In genomic region chr4:46625101-46625500, GRCm38 (mm10) we compare ENCODE assay signal across 21 mouse cellular contexts. TPM values are rescaled to one million over a fixed set of nuclear protein-coding genes. Genes with fewer than 3 reads are reported as not detected.
DNase-seq lines count a peak whose midpoint lies in the region; ATAC-seq lines count a peak whose summit lies in the region.
"Had no signal": no experiment of that assay in that cellular context is flagged by ENCODE, and none has a peak within 500 bp of the region (broad histone marks: within the 10 kb centered on the region; RNA-seq: fewer than 3 reads in every experiment).

No protein-coding gene starts in this region.

- DNase-seq in hindbrain, embryonic 11.5 days (ENCODE audit: low spot score): no peak
- DNase-seq in 416B (ENCODE audit: low read depth): peak; percentile 27
- DNase-seq in cerebellum, postnatal 10 days: peak; percentile 90 to 96
- no peak for DNase-seq in neural tube, embryonic 10.5 days (ENCODE audit: extremely low spot score, low spot score)
- DNase-seq in layer of hippocampus, adult 11-12 months (ENCODE audit: low spot score): no peak
- DNase-seq: adrenal gland, postnatal 14 days; embryo, embryonic 11 days; forebrain, postnatal 0 days; gastrocnemius, adult 2 months; heart, adult 18-20 months; kidney, adult 2 months; kidney, postnatal 14 days; lung, postnatal 10 days; thymus, adult 18-20 months had no signal

- ATAC-seq in hindbrain, embryonic 15.5 days (ENCODE audit: low FRiP score, low read depth): 0 out of 2 replicates have a peak, but pooled peaks have one; percentile 25
- ATAC-seq in hindbrain, embryonic 11.5 days (ENCODE audit: low FRiP score): no peak
- peak; percentile 75 for ATAC-seq in cerebellum, adult (ENCODE audit: insufficient number of reproducible peaks, low FRiP score, low TSS enrichment)
- ATAC-seq: activated CD4-positive, CD25-positive, alpha-beta regulatory T cell, adult 4 months; forebrain, postnatal 0 days; Patski had no signal

- WGBS in hindbrain, embryonic 15.5 days: 76% methylated on average over 10 of the region's 10 CpGs
- 77% methylated on average over 10 of the region's 10 CpGs for WGBS in hindbrain, embryonic 11.5 days

- H3K9me3 ChIP-seq in hindbrain, embryonic 15.5 days: no peaks in the 10 kb centered on the region
- H3K9me3 ChIP-seq in hindbrain, embryonic 11.5 days (ENCODE audit: control insufficient read depth, low read length): no peaks in the 10 kb centered on the region
- H3K9me3 ChIP-seq: embryonic facial prominence, embryonic 15.5 days; liver, embryonic 15.5 days; megakaryocyte, embryonic 14.5 days had no signal

- no peaks in the 10 kb centered on the region for H3K27me3 ChIP-seq in hindbrain, embryonic 15.5 days
- H3K27me3 ChIP-seq in hindbrain, embryonic 11.5 days (ENCODE audit: control insufficient read depth, insufficient read depth, low read length): no peaks in the 10 kb centered on the region
- H3K27me3 ChIP-seq: embryonic facial prominence, embryonic 15.5 days; liver, embryonic 15.5 days; megakaryocyte, embryonic 14.5 days; Patski had no signal

- H3K4me2 ChIP-seq in hindbrain, embryonic 15.5 days: no peak overlapping the region
- no peak overlapping the region for H3K4me2 ChIP-seq in hindbrain, embryonic 11.5 days (replicated peaks; ENCODE audit: low read depth, low read length)
- H3K4me2 ChIP-seq: embryonic facial prominence, embryonic 15.5 days; liver, embryonic 15.5 days had no signal

- no peak overlapping the region for H3K9ac ChIP-seq in hindbrain, embryonic 15.5 days
- H3K9ac ChIP-seq in hindbrain, embryonic 11.5 days (ENCODE audit: low read depth, low read length): no peak overlapping the region
- H3K9ac ChIP-seq: embryonic facial prominence, embryonic 15.5 days; forebrain, postnatal 0 days; liver, embryonic 15.5 days had no signal

- H3K4me1 ChIP-seq in hindbrain, embryonic 15.5 days (replicated peaks): peaks cover 10% of the 10 kb centered on the region; the same call in 1 of the 2 replicates
- 0 out of 2 replicates have a peak, but pooled peaks cover 6% of the 10 kb centered on the region for H3K4me1 ChIP-seq in hindbrain, embryonic 11.5 days (replicated peaks; ENCODE audit: control insufficient read depth, insufficient read depth, low read length)
- H3K4me1 ChIP-seq: embryonic facial prominence, embryonic 15.5 days had no signal

- no peak overlapping the region for H3K27ac ChIP-seq in hindbrain, embryonic 15.5 days (replicated peaks)
- H3K27ac ChIP-seq in hindbrain, embryonic 11.5 days (ENCODE audit: low read depth, low read length): no peak overlapping the region
- H3K27ac ChIP-seq: embryonic facial prominence, embryonic 15.5 days; gastrocnemius, adult 2 months; liver, embryonic 15.5 days had no signal

- H3K36me3 ChIP-seq in hindbrain, embryonic 15.5 days: no peaks in the 10 kb centered on the region
- no peaks in the 10 kb centered on the region for H3K36me3 ChIP-seq in hindbrain, embryonic 11.5 days (ENCODE audit: control insufficient read depth, insufficient read depth, low read length)
- H3K36me3 ChIP-seq: embryonic facial prominence, embryonic 15.5 days; liver, embryonic 15.5 days had no signal

- H3K4me3 ChIP-seq in hindbrain, embryonic 15.5 days: no peak overlapping the region
- H3K4me3 ChIP-seq in hindbrain, embryonic 11.5 days (ENCODE audit: low read depth, low read length): no peak overlapping the region
- H3K4me3 ChIP-seq: embryonic facial prominence, embryonic 15.5 days; gastrocnemius, adult 2 months; liver, embryonic 15.5 days; megakaryocyte, embryonic 14.5 days had no signal

RNA-seq across cellular contexts. Expression of gene Coro2a, which starts 23.1 kb away (rescaled TPM):
- polyA plus RNA-seq in hindbrain, embryonic 15.5 days (2015; fragmentation: Nextera tagmentation; extraction: Ambion mirVana): 9.0 and 10.5 TPM in 2 replicates
- polyA plus RNA-seq in hindbrain, embryonic 11.5 days (2014; fragmentation: Nextera tagmentation; extraction: Ambion mirVana): 3.6 and 6.6 TPM in 2 replicates

RNA-seq across cellular contexts. Expression of gene Tbc1d2, which starts 24.9 kb away (rescaled TPM):
- 0.91 and 1.0 TPM in 2 replicates for polyA plus RNA-seq in hindbrain, embryonic 15.5 days (2015; fragmentation: Nextera tagmentation; extraction: Ambion mirVana)
- polyA plus RNA-seq in hindbrain, embryonic 11.5 days (2014; fragmentation: Nextera tagmentation; extraction: Ambion mirVana): 1.0 and 1.1 TPM in 2 replicates

Comparison
In these comparisons a context has a peak if more than half of its experiments do, and no peak if none do; other contexts are left out.
1. DNase-seq: peak in 416B (single experiment) and cerebellum, postnatal 10 days (2 of 2); none in hindbrain, embryonic 11.5 days (single experiment), neural tube, embryonic 10.5 days (single experiment) and layer of hippocampus, adult 11-12 months (single experiment).